Mouse (Mus musculus) lung, postnatal 4 days (tissue): Measurements from ENCODE around the gene Lonp2.
A peak's percentile ranks its signal among the peaks of the same experiment; 100 is the strongest.

Experiments
- DNase-seq, 2 experiments: peaks; one replicate each; pipeline ENCODE4 v3.0.0; 2021

The Lonp2 gene

DNA sequence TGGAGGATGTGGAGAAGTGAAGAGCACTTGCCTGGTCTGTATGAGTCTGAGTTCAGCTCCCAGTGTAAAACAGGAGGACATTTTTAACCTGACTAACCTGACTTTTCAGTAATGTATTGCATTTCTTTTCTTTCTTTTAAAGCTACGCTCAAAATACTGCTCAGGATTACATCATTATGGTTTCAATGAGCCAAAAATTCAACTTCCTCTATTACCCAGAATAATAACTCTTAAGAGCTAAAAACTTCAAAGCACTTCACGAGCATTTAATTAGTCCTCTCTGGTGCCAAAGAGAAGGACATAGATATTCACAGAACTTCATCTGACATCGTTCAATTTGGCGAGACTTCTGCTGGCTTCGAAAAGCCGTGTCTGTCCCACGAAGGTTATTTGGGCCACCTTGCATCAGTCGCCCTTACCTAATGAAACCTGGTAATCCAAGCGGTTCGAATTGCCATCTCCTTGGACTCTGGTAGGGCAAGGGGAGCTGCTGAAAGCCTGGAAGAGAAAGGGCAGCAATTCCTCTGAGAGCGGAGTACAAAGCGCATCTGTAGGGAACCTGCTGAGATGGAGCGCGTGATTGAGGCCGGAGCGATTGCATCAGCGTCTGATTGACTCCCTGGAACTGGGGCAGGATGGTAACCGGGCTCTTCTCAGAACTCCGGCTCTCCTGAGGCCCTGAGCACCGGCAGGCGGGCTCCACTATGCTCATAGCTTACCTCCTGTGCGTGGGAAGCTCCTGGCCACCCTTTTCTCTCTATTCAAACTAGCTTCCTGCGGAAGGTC lies 133.3 kb downstream of the Lonp2 start:
- DNase-seq, result peak; percentile 58 to 67

DNA sequence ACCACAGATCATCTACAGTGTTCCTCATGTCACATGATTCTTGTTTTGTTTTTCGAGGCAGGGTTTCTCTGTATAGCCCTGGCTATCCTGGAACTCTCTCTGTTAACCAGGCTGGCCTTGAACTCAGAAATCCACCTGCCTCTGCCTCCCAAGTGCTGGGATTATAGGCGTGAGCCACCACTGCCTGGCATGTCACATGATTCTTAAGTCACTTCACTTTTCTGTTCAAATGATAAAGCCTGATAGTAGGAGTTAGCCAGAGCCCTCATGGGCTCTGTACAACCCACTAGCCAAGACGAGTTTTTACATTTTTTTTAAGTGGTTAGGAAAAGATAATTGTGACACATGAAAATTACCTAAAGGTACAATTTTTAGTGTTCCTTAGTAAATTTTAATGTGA lies 134.8 kb downstream of the Lonp2 start:
- DNase-seq, result no peak

DNA sequence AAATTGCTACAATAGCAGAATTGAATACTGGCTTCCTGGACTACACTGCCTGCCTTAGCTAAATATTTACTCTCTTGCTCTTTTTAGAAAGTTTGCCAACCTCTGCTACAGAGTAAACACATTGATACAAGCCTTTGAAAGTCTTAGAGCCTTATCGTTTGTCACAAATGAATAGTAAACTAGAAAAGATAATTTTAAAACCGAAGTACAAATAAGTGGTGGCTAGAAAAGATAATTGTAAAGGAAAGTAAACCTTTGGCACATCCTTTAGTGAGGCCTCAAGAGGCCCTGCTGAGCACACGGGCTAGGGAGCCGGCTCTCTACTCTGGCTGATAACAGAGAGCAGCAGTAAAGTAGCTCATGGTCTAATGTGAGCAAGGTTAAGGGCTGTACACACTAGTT lies 135.2 kb downstream of the Lonp2 start:
- no peak for DNase-seq

DNA sequence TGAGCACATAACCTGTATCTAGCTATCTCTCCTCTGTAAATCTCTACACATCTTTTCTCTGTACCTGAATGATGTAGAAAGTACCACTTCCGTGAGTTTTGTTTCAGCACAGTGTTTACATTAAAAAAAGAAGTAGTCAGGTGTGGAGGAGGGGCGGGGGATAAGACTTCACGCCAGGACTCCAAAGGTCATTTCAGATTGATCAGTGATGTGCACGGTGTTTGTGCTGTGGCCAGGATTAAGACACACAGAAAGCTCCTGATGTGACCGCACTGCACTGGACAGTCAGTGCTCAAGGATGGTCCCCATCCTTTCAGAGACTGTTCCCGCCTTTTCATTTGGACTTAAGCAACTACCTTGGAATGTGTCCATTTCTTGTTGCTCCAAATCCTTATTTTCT lies 136.9 kb downstream of the Lonp2 start:
- no peak for DNase-seq

DNA sequence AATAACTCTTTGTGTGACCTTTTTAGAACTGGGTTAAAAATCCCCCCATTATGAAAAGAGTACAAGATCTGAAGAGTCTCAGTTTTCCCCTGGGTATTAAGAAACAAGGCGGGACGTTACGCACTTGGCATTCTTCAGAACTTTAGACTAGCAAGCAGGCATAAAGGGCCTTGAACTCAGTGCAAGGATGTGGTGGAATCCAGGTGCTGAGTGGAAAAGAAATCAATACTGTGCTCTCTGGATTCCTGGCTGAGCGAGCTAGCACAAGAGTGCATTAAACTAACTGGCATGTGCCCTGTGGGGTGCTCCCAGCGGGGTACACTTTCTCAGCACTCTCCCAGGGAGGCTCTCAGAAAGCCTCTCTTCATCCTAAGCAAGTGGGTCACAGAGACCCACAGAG lies 139.0 kb downstream of the Lonp2 start:
- DNase-seq, result no peak

DNA sequence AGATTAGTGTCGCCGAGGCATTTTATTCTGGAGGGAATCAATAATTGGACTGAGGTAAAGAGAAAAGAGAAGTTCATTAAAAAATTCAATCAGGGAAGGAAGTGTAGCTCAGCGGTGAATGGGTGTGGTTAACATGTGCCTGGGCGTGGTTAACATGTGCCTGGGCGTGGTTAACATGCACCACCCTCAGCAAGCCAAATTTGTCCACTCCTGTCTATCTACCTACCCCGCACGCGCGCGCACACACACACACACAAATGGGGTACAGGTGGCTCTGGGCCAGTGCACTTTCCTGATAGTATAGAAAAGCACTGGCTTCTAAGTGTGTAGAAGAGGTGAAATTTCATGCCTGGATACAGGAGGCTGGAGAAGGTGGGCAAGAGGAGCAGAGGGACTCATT lies 141.3 kb downstream of the Lonp2 start:
- DNase-seq, result no peak

DNA sequence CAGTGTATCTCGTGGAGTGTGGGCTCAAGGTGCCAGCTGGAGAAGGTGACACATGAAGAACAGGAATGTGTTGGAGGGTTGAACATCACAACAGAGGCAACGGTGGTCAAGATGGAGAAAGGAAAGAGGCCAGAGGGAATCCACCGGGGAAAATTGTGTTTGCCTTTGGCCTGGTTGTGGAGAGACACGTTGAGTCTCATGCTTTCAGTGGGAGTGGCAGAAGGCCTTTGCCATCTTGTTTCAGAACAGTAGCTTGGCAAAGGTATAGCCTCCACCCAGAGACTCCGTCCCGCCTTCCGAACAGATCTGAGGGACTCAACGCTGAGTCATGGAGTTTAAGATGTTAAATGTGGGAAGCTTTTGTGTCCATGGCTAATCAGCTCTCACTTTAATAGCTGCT lies 141.8 kb downstream of the Lonp2 start:
- DNase-seq, result no peak

DNA sequence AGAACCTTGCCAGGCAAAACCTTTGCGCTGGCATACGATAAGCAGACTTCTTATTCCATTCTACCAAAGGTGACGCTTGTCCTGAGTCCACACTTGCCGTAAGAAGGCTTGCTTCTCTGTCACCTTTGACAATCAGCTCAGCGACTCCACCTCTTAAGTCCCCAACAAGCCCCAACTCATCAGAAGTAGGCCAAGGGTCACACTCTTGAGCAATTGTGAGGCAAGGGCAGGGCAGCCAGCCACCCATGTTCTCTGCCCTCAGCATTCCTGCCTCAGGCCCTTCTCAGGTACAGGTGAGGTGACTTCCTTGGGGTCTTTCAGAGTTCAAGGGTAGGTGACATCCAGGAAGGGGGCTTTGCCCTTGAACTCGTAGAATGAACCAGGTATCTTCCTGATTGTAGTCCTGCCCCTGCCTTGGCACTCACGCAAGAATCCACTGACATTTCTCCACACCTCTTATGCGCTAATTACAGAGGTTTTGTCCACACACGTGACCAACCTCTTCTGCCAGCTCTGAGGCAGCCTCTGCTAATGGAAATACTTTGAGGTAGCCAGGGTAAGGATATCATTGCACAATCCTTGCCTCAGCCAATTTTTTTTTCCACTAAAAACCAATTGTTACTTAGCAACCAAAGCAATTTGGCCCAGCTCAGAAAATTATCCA lies 142.8 kb downstream of the Lonp2 start:
- DNase-seq, result peak; percentile 59 to 76

DNA sequence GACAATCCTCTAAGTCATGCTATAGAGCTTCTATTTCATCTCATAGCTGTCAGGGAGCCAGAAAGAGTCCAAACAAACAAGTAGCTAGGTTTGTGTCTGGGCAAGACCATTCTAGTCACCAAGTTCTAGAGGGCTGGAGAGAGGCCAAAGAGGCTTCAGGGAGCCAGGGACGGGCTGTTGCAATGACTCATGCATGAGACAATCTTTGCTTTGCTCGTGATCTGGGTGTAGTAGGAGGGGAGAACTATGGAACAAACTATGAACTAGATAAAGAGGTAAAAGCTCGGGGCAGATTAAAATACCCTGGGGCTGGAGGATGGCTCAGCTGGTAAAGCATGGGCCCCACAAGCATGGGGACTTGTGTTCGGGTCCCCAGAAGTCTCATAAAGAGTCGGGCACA lies 144.7 kb downstream of the Lonp2 start:
- DNase-seq, result peak; percentile 63 to 68

DNA sequence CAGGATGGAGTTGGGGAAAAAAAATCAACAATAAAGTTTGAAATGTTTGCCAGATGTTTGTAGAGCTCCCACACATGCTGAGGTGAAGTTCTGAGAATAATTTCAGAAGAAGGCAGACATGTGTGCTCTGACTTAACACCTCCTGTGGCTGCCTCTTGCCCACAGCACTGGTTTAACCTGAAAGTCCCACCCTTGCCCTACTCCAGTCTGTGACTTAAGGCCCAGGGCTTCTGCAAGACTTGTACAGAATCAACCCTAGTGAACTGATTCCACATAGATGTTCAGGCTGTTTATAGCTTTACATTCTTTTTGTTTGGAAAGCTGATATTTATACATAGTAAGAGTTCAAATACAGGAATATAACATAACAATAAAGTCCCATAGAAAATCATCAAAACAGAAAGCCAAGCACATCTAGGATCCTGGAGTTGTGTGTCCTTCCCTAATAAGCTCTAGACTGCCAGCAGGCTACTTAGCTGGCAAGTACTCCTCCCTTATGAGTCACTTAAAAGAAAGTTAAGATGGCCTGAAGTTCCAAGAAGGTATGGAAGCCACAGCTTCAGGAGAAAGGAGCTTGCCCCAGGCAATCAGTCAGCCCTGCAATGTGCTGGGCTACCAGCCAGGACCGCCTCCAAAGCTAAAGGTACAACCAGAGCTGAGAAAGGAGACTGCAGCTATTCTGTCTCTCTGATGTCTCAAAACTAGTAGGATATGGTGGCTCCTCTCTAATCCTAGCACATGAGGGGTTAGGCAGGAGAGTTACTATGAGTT lies 146.3 kb downstream of the Lonp2 start:
- DNase-seq, result no peak
